Mouse (Mus musculus): ENCODE results near the gene Hgd. TPM values are rescaled to one million over a fixed set of nuclear protein-coding genes. Genes with fewer than 3 reads are reported as not detected.

Gene Hgd
- 0.14 and 0.37 TPM in 2 replicates for polyA plus RNA-seq (2015; fragmentation: Nextera tagmentation; extraction: Ambion mirVana)

- H3K9ac ChIP-seq, result no peak within 1 kb of the TSS
- WGBS, result 75% methylated on average over 4 of the region's 4 CpGs
- no peak within 1 kb of the TSS for H3K27ac ChIP-seq
- H3K4me1 ChIP-seq, result peaks cover 27% of the 10 kb centered on the region
- H3K9me3 ChIP-seq, result no peaks in the 10 kb centered on the region
- H3K4me2 ChIP-seq, result no peak within 1 kb of the TSS
- H3K27me3 ChIP-seq (replicated peaks), result no peaks in the 10 kb centered on the region
- H3K4me3 ChIP-seq, result no peak within 1 kb of the TSS
- ATAC-seq (replicated peaks), result no peak
- no peaks in the 10 kb centered on the region for H3K36me3 ChIP-seq (replicated peaks)
Observed at GRCm38 (mm10) chr16:37579994-37580393, at the start of gene Hgd. Gene Hgd (plus strand): TSS chr16:37580153.

- no peak overlapping the region for H3K4me3 ChIP-seq
- WGBS, result 87% methylated on average over 6 of the region's 6 CpGs
- H3K27ac ChIP-seq, result no peak overlapping the region
- H3K36me3 ChIP-seq (replicated peaks), result 0 out of 2 replicates have a peak, but pooled peaks cover 1% of the 10 kb centered on the region
- H3K9ac ChIP-seq, result no peak overlapping the region
- no peak overlapping the region for H3K4me2 ChIP-seq
- H3K9me3 ChIP-seq, result no peaks in the 10 kb centered on the region
- ATAC-seq (replicated peaks), result no peak
- peaks cover 9% of the 10 kb centered on the region; the same call in 1 of the 2 replicates for H3K4me1 ChIP-seq
- H3K27me3 ChIP-seq (replicated peaks), result no peaks in the 10 kb centered on the region
Observed at GRCm38 (mm10) chr16:37530170-37530569, 49.8 kb upstream of the Hgd start.

GRCm38 (mm10) chr16:37532046-37532445, 47.9 kb upstream of the Hgd start:
- Histone ChIP-seq H3K27me3 (replicated peaks) (no peaks in the 10 kb centered on the region), H3K27ac (no peak overlapping the region), H3K4me3 (no peak overlapping the region), H3K4me2 (no peak overlapping the region), H3K4me1 (peaks cover 9% of the 10 kb centered on the region; the same call in 1 of the 2 replicates), H3K9ac (no peak overlapping the region), H3K36me3 (replicated peaks) (peaks cover 3% of the 10 kb centered on the region; the same call in 1 of the 2 replicates), H3K9me3 (no peaks in the 10 kb centered on the region)
- 87% methylated on average over 1 of the region's 1 CpGs for WGBS
- no peak for ATAC-seq (replicated peaks)

- Histone ChIP-seq H3K9ac (no peak overlapping the region), H3K4me1 (peaks cover 21% of the 10 kb centered on the region), H3K27me3 (replicated peaks) (no peaks in the 10 kb centered on the region), H3K9me3 (no peaks in the 10 kb centered on the region), H3K4me3 (no peak overlapping the region), H3K4me2 (no peak overlapping the region), H3K27ac (no peak overlapping the region), H3K36me3 (replicated peaks) (peaks cover 3% of the 10 kb centered on the region; the same call in 1 of the 2 replicates)
- ATAC-seq (replicated peaks), result no peak
- 91% methylated on average over 8 of the region's 8 CpGs for WGBS
Observed at GRCm38 (mm10) chr16:37533369-37534068, 46.4 kb upstream of the Hgd start.

- Histone ChIP-seq H3K4me1 (peaks cover 29% of the 10 kb centered on the region), H3K4me2 (peak overlapping the region; percentile 60), H3K27me3 (replicated peaks) (no peaks in the 10 kb centered on the region), H3K36me3 (replicated peaks) (peaks cover 3% of the 10 kb centered on the region; the same call in 1 of the 2 replicates), H3K9me3 (no peaks in the 10 kb centered on the region), H3K9ac (peak overlapping the region; percentile 80), H3K27ac (peak overlapping the region; percentile 96), H3K4me3 (peak overlapping the region; percentile 72)
- WGBS, result under 1% methylated on average over 22 of the region's 22 CpGs
- ATAC-seq (replicated peaks), result peak; percentile 65
Observed at GRCm38 (mm10) chr16:37539240-37539610, 40.7 kb upstream of the Hgd start.

GRCm38 (mm10) chr16:37539611-37540580, 40.1 kb upstream of the Hgd start, which contains the start of the genes Gtf2e1 and Rabl3:
Gene Gtf2e1 (minus strand): TSS chr16:37539789.
Gene Rabl3 (plus strand): TSS chr16:37539885.
- H3K27me3 ChIP-seq (replicated peaks), result no peaks in the 10 kb centered on the region
- no peaks in the 10 kb centered on the region for H3K9me3 ChIP-seq
- peak within 1 kb of the TSS; percentile 69 for H3K4me2 ChIP-seq
- H3K27ac ChIP-seq, result peak within 1 kb of the TSS; percentile 96
- peak; percentile 100 for ATAC-seq (replicated peaks)
- 2% methylated on average over 41 of the region's 41 CpGs for WGBS
- peaks cover 25% of the 10 kb centered on the region for H3K4me1 ChIP-seq
- peak within 1 kb of the TSS; percentile 72 for H3K4me3 ChIP-seq
- H3K9ac ChIP-seq, result peak within 1 kb of the TSS; percentile 80
- peaks cover 3% of the 10 kb centered on the region; the same call in 1 of the 2 replicates for H3K36me3 ChIP-seq (replicated peaks)

GRCm38 (mm10) chr16:37540776-37541175, 39.2 kb upstream of the Hgd start:
- Histone ChIP-seq H3K27ac (no peak overlapping the region), H3K9ac (no peak overlapping the region), H3K4me3 (no peak overlapping the region), H3K4me2 (peak overlapping the region; percentile 69), H3K36me3 (replicated peaks) (no peaks in the 10 kb centered on the region), H3K4me1 (peaks cover 25% of the 10 kb centered on the region), H3K9me3 (no peaks in the 10 kb centered on the region), H3K27me3 (replicated peaks) (no peaks in the 10 kb centered on the region)
- ATAC-seq (replicated peaks), result no peak
- WGBS, result 85% methylated on average over 6 of the region's 6 CpGs

- H3K27ac ChIP-seq, result no peak overlapping the region
- ATAC-seq (replicated peaks), result no peak
- no peaks in the 10 kb centered on the region for H3K27me3 ChIP-seq (replicated peaks)
Observed at GRCm38 (mm10) chr16:37546312-37546711, 33.6 kb upstream of the Hgd start.

GRCm38 (mm10) chr16:37550266-37550665, 29.7 kb upstream of the Hgd start:
- H3K27me3 ChIP-seq (replicated peaks), result no peaks in the 10 kb centered on the region
- 39% methylated on average over 3 of the region's 3 CpGs for WGBS
- no peak for ATAC-seq (replicated peaks)
- no peak overlapping the region for H3K4me3 ChIP-seq
- H3K36me3 ChIP-seq (replicated peaks), result no peaks in the 10 kb centered on the region
- no peaks in the 10 kb centered on the region for H3K9me3 ChIP-seq
- no peaks in the 10 kb centered on the region for H3K4me1 ChIP-seq
- no peak overlapping the region for H3K4me2 ChIP-seq
- H3K27ac ChIP-seq, result no peak overlapping the region
- no peak overlapping the region for H3K9ac ChIP-seq

More at GRCm38 (mm10) chr16:37546312-37546711, 33.6 kb upstream of the Hgd start:
- no peak overlapping the region for H3K4me2 ChIP-seq
- no peaks in the 10 kb centered on the region for H3K36me3 ChIP-seq (replicated peaks)
- H3K9ac ChIP-seq, result no peak overlapping the region
- WGBS, result 70% methylated on average over 5 of the region's 5 CpGs
- H3K4me1 ChIP-seq, result no peaks in the 10 kb centered on the region
- no peaks in the 10 kb centered on the region for H3K9me3 ChIP-seq
- no peak overlapping the region for H3K4me3 ChIP-seq

- 93% methylated on average over 2 of the region's 2 CpGs for WGBS
- H3K27ac ChIP-seq, result no peak overlapping the region
- H3K4me2 ChIP-seq, result no peak overlapping the region
- H3K27me3 ChIP-seq (replicated peaks), result no peaks in the 10 kb centered on the region
- H3K4me1 ChIP-seq, result no peaks in the 10 kb centered on the region
- no peak for ATAC-seq (replicated peaks)
- no peaks in the 10 kb centered on the region for H3K36me3 ChIP-seq (replicated peaks)
- H3K9ac ChIP-seq, result no peak overlapping the region
- no peak overlapping the region for H3K4me3 ChIP-seq
- H3K9me3 ChIP-seq, result no peaks in the 10 kb centered on the region
Observed at GRCm38 (mm10) chr16:37550981-37551380, 29.0 kb upstream of the Hgd start.

- no peak overlapping the region for H3K4me3 ChIP-seq
- 97% methylated on average over 3 of the region's 3 CpGs for WGBS
- no peak overlapping the region for H3K27ac ChIP-seq
- no peak overlapping the region for H3K4me2 ChIP-seq
- no peak overlapping the region for H3K9ac ChIP-seq
- ATAC-seq (replicated peaks), result no peak
- no peaks in the 10 kb centered on the region for H3K9me3 ChIP-seq
- H3K36me3 ChIP-seq (replicated peaks), result peaks cover 9% of the 10 kb centered on the region; the same call in 1 of the 2 replicates
- H3K27me3 ChIP-seq (replicated peaks), result no peaks in the 10 kb centered on the region
- no peaks in the 10 kb centered on the region for H3K4me1 ChIP-seq
Observed at GRCm38 (mm10) chr16:37552824-37553223, 27.1 kb upstream of the Hgd start.

GRCm38 (mm10) chr16:37562414-37562813, 17.5 kb upstream of the Hgd start:
- no peak overlapping the region for H3K4me3 ChIP-seq
- H3K4me2 ChIP-seq, result no peak overlapping the region
- H3K27ac ChIP-seq, result no peak overlapping the region
- peaks cover 9% of the 10 kb centered on the region for H3K4me1 ChIP-seq
- H3K36me3 ChIP-seq (replicated peaks), result peaks cover 9% of the 10 kb centered on the region; the same call in 1 of the 2 replicates
- no peak overlapping the region for H3K9ac ChIP-seq
- H3K27me3 ChIP-seq (replicated peaks), result no peaks in the 10 kb centered on the region
- no peaks in the 10 kb centered on the region for H3K9me3 ChIP-seq
- ATAC-seq (replicated peaks), result no peak
- 31% methylated on average over 6 of the region's 6 CpGs for WGBS

Data from midbrain, embryonic 15.5 days (tissue).